Mouse (Mus musculus) midbrain, embryonic 15.5 days (tissue): ENCODE results near the gene Crybb2. TPM values are rescaled to one million over a fixed set of nuclear protein-coding genes. Genes with fewer than 3 reads are reported as not detected.
A peak's percentile ranks its signal among the peaks of the same experiment; 100 is the strongest.

Experiments
- ATAC-seq: fragments of 200-750 bp; cut with Nextera tagmentation; replicated peaks from 2 replicates; pipeline ENCODE4 v1.8.0; 2017; ENCODE audit warnings: moderate TSS enrichment
- H3K27ac ChIP-seq: fragments of 300-500 bp; sonication (generic); 2 replicates; pipeline ENCODE4 v1.5.1; 2015; ENCODE audit warnings: mild to moderate bottlenecking, inconsistent platforms
- H3K27me3 ChIP-seq: fragments of 300-500 bp; sonication (generic); replicated peaks from 2 replicates; pipeline ENCODE4 v1.6.1; 2015; ENCODE audit warnings: inconsistent platforms
- H3K36me3 ChIP-seq: fragments of 300-500 bp; sonication (generic); replicated peaks from 2 replicates; pipeline ENCODE4 v1.6.1; 2015; ENCODE audit warnings: inconsistent platforms
- H3K4me1 ChIP-seq: fragments of 300-500 bp; sonication (generic); 2 replicates; pipeline ENCODE4 v1.6.1; 2015; ENCODE audit warnings: inconsistent platforms
- H3K4me2 ChIP-seq: fragments of 300-500 bp; sonication (generic); 2 replicates; pipeline ENCODE4 v1.6.1; 2015; ENCODE audit warnings: inconsistent platforms, mild to moderate bottlenecking, moderate library complexity
- H3K4me3 ChIP-seq: fragments of 300-500 bp; sonication (generic); 2 replicates; pipeline ENCODE4 v1.5.1; 2015; ENCODE audit warnings: mild to moderate bottlenecking, inconsistent platforms
- H3K9ac ChIP-seq: fragments of 300-500 bp; sonication (generic); 2 replicates; pipeline ENCODE4 v1.6.1; 2015; ENCODE audit warnings: mild to moderate bottlenecking, inconsistent platforms
- H3K9me3 ChIP-seq: fragments of 300-500 bp; sonication (generic); 2 replicates; pipeline ENCODE4 v1.6.1; 2016; ENCODE audit warnings: inconsistent platforms
- WGBS: fragments of 180-500 bp; shearing (Covaris S2); methylation state at CpG from one replicate; pipeline ENCODE4 v1.1.7; 2015; ENCODE audit warnings: mixed read lengths; 5-methylcytosine and 5-hydroxymethylcytosine counted together
- polyA plus RNA-seq: library from polyadenylated mRNA; unstranded; fragments of >200 nt; fragmentation: Nextera tagmentation; extraction: Ambion mirVana; gene quantifications from 2 replicates; pipeline ENCODE4 v1.2.1, GENCODE M21; 2015

Crybb2 gene
- polyA plus RNA-seq, 1 experiment from 2014 or later, result not detected

- 87% methylated on average over 1 of the region's 1 CpGs for WGBS
- Histone ChIP-seq H3K27ac (no peak overlapping the region), H3K4me2 (no peak overlapping the region), H3K9me3 (no peaks in the 10 kb centered on the region), H3K4me3 (no peak overlapping the region), H3K9ac (no peak overlapping the region), H3K27me3 (no peaks in the 10 kb centered on the region), H3K4me1 (peaks cover 21% of the 10 kb centered on the region), H3K36me3 (no peaks in the 10 kb centered on the region)
- ATAC-seq, result no peak
Measured at GRCm38 (mm10) chr5:113017004-113017403, 52.9 kb downstream of the Crybb2 start.

- Histone ChIP-seq H3K27me3 (no peaks in the 10 kb centered on the region), H3K4me1 (peaks cover 21% of the 10 kb centered on the region), H3K4me3 (peak within 1 kb of the TSS; percentile 74), H3K27ac (peak within 1 kb of the TSS; percentile 69), H3K4me2 (peak within 1 kb of the TSS; percentile 72), H3K9me3 (no peaks in the 10 kb centered on the region), H3K36me3 (no peaks in the 10 kb centered on the region), H3K9ac (peak within 1 kb of the TSS; percentile 76)
- 5% methylated on average over 40 of the region's 52 CpGs for WGBS
- peak; percentile 77 for ATAC-seq
Measured at GRCm38 (mm10) chr5:113015236-113016061, 54.5 kb downstream of the Crybb2 start, which contains the start of gene Grk3. Gene Grk3, minus strand, starts transcription at chr5:113015791.

DNA sequence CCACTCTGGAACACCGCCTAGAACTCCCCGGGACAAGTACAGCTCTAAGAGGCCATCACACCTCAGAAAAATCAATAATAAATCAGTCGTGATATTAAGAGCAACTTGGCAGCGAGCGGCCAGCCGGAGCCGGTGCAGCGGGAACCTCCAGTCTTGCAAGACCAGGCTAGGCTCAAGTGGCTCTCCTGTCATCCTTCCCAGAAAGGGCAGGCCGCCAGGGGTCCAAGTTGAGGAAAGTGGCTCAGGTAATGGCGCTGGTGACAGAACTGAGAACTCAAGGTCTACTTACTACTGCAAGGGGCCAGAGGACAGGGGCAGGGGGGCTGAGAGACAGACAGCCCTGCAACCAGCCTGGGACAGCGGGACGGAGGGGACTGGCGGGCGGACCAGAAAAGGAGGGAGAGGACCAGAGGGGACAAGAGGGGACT lies 55.1 kb downstream of the Crybb2 start:
- Histone ChIP-seq H3K36me3 (no peaks in the 10 kb centered on the region), H3K4me1 (peaks cover 21% of the 10 kb centered on the region), H3K27ac (peak overlapping the region; percentile 69), H3K9ac (peak overlapping the region; percentile 76), H3K4me2 (peak overlapping the region; percentile 72), H3K27me3 (no peaks in the 10 kb centered on the region), H3K9me3 (no peaks in the 10 kb centered on the region), H3K4me3 (peak overlapping the region; percentile 74)
- ATAC-seq, result peak; percentile 50; the same call in 1 of the 2 replicates
- WGBS, result 2% methylated on average over 14 of the region's 14 CpGs

DNA sequence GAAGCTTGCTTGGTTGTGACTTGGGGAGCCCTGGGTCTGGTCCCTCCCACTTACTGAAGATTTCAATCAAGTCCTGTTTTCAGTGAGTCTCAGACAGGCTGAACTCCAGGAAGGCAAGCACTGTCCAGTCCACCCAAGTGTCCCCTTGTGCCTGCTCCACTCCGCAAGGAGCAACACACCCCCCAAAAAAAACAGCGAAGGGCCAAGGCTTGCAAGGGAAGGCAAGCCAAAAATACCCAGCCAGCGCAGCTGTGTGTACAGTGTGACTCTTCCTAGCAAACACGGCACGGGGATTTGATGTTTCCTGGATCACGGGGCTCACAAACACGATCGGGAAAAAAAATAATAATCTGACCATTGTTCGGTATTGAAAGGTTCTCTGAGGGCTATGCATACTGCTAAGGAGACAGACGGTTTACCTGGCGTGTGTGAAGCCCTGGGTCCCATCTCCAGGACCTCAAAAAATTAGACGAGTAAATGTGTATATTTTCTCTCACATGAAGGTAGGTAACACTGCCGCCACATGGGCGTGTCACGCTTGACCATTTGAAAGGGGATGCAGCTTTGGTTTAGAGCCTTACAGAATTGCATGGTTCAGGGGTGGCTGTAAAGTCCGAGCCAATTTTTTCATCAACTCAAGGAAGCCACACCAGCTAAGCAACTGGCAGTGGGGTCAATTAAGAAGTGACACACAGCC lies 55.7 kb downstream of the Crybb2 start:
- 53% methylated on average over 16 of the region's 16 CpGs for WGBS
- peak overlapping the region; percentile 52; the same call in 1 of the 2 replicates for H3K27ac ChIP-seq
- ATAC-seq, result no peak

GRCm38 (mm10) chr5:113011926-113012325 lies 58.0 kb downstream of the Crybb2 start:
- Histone ChIP-seq H3K9me3 (no peaks in the 10 kb centered on the region), H3K36me3 (no peaks in the 10 kb centered on the region), H3K4me1 (peaks cover 21% of the 10 kb centered on the region), H3K4me3 (no peak overlapping the region), H3K9ac (no peak overlapping the region), H3K27me3 (no peaks in the 10 kb centered on the region), H3K27ac (no peak overlapping the region), H3K4me2 (no peak overlapping the region)
- no peak for ATAC-seq
- 92% methylated on average over 10 of the region's 10 CpGs for WGBS

More for the DNA sequence above, 55.7 kb downstream of the Crybb2 start:
- H3K36me3 ChIP-seq, result no peaks in the 10 kb centered on the region
- H3K9me3 ChIP-seq, result no peaks in the 10 kb centered on the region
- peak overlapping the region; percentile 76 for H3K9ac ChIP-seq
- H3K27me3 ChIP-seq, result no peaks in the 10 kb centered on the region
- H3K4me3 ChIP-seq, result peak overlapping the region; percentile 74
- peaks cover 21% of the 10 kb centered on the region for H3K4me1 ChIP-seq
- H3K4me2 ChIP-seq, result peak overlapping the region; percentile 72

DNA sequence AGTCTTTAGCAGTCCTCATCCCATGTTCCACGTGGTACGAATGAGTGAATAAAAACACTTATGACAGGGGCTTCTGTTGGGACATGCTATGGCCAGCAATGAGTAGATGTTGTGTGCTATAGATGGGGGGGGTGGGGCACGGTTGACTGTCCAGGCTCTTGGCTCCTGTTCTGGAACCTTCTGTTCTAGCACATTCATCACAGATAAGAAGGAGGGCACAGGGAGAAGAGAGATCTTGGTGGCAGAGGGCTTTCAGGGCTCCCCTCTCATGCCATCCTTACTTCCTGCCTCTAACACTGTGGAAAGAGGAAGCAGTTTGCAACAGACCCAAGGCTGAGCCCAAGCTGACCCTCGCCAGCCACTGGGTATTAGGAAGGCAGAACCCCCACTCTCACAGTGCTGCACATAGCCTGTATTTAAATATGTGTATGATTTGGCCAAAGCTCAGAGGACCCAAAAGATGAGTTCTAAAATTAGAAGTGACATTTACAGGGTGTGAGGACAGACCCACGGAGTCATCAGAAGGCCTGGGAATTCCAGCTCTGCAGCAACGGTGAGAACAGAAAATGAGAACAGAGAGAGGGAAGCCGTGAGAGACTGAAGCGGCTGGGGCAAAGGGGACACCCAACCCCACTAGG lies 60.6 kb downstream of the Crybb2 start:
- Histone ChIP-seq H3K4me2 (no peak overlapping the region), H3K27me3 (no peaks in the 10 kb centered on the region), H3K36me3 (no peaks in the 10 kb centered on the region), H3K9ac (no peak overlapping the region), H3K9me3 (no peaks in the 10 kb centered on the region), H3K4me3 (no peak overlapping the region), H3K4me1 (peaks cover 10% of the 10 kb centered on the region), H3K27ac (no peak overlapping the region)
- ATAC-seq, result no peak
- 90% methylated on average over 8 of the region's 8 CpGs for WGBS

GRCm38 (mm10) chr5:113008496-113008895 lies 61.4 kb downstream of the Crybb2 start:
- H3K27ac ChIP-seq, result no peak overlapping the region
- WGBS, result 96% methylated on average over 2 of the region's 2 CpGs
- no peak overlapping the region for H3K4me2 ChIP-seq
- H3K27me3 ChIP-seq, result no peaks in the 10 kb centered on the region
- no peak for ATAC-seq
- H3K4me3 ChIP-seq, result no peak overlapping the region
- H3K9ac ChIP-seq, result no peak overlapping the region
- no peaks in the 10 kb centered on the region for H3K36me3 ChIP-seq
- H3K4me1 ChIP-seq, result peaks cover 2% of the 10 kb centered on the region; the same call in 1 of the 2 replicates
- H3K9me3 ChIP-seq, result no peaks in the 10 kb centered on the region

Other genes starting within 250 kb of the Crybb2 start
- 1.5 and 1.6 TPM in 2 replicates for gene Myo18b, start 173.8 kb downstream of the Crybb2 start, polyA plus RNA-seq
- 27.2 and 31.8 TPM in 2 replicates for gene Grk3, start 54.3 kb downstream of the Crybb2 start, polyA plus RNA-seq
- 1.1 and 1.6 TPM in 2 replicates for gene Crybb3, start 11.5 kb upstream of the Crybb2 start, polyA plus RNA-seq
- 3.9 TPM in 2 replicates for gene 2900026A02Rik, start 151.1 kb upstream of the Crybb2 start, polyA plus RNA-seq
- 0.09 and 0.14 TPM in 2 replicates for gene Tmem211, start 156.8 kb upstream of the Crybb2 start, polyA plus RNA-seq
- gene Sgsm1, start 240.7 kb upstream of the Crybb2 start, polyA plus RNA-seq, result 23.9 and 27.4 TPM in 2 replicates